Mouse (Mus musculus): ENCODE measurements around the gene Snupn.
"Not testable (repeated sequence)": the region's sequence is repeated elsewhere in the genome, so short reads cannot be mapped to it uniquely, and the experiment has no call there.

The Snupn gene

GRCm38 (mm10) chr9:56950414-56951400 lies at the start of gene Snupn:
Gene Snupn, plus strand, starts transcription at chr9:56950878.
- DNase-seq (ENCODE audit: low read depth, low spot score): peak; percentile 97

GRCm38 (mm10) chr9:56901187-56901586 lies 49.5 kb upstream of the Snupn start:
- no peak for DNase-seq (ENCODE audit: low read depth, low spot score)

GRCm38 (mm10) chr9:56903662-56904061 lies 47.0 kb upstream of the Snupn start:
- DNase-seq (ENCODE audit: low read depth, low spot score): no peak

GRCm38 (mm10) chr9:56907549-56907948 lies 43.1 kb upstream of the Snupn start:
- DNase-seq (ENCODE audit: low read depth, low spot score): no peak

GRCm38 (mm10) chr9:56909991-56910390 lies 40.7 kb upstream of the Snupn start:
- not testable (repeated sequence) for DNase-seq (ENCODE audit: low read depth, low spot score)

GRCm38 (mm10) chr9:56911017-56911416 lies 39.7 kb upstream of the Snupn start:
- no peak for DNase-seq (ENCODE audit: low read depth, low spot score)

- no peak for DNase-seq (ENCODE audit: low read depth, low spot score)
Measured at GRCm38 (mm10) chr9:56913991-56914390, 36.7 kb upstream of the Snupn start.

- DNase-seq (ENCODE audit: low read depth, low spot score): no peak
Measured at GRCm38 (mm10) chr9:56915116-56915515, 35.6 kb upstream of the Snupn start.

GRCm38 (mm10) chr9:56915695-56916410 lies 34.8 kb upstream of the Snupn start:
- DNase-seq (ENCODE audit: low read depth, low spot score): no peak

GRCm38 (mm10) chr9:56917131-56917530 lies 33.5 kb upstream of the Snupn start:
- DNase-seq (ENCODE audit: low read depth, low spot score): no peak

- no peak for DNase-seq (ENCODE audit: low read depth, low spot score)
Measured at GRCm38 (mm10) chr9:56918466-56918865, 32.2 kb upstream of the Snupn start.

GRCm38 (mm10) chr9:56922746-56923145 lies 27.9 kb upstream of the Snupn start:
- no peak for DNase-seq (ENCODE audit: low read depth, low spot score)

- DNase-seq (ENCODE audit: low read depth, low spot score): no peak
Measured at GRCm38 (mm10) chr9:56923841-56924650, 26.6 kb upstream of the Snupn start.

- DNase-seq (ENCODE audit: low read depth, low spot score): peak; percentile 91
Measured at GRCm38 (mm10) chr9:56924651-56925027, 26.0 kb upstream of the Snupn start.

GRCm38 (mm10) chr9:56925291-56926024 lies 25.2 kb upstream of the Snupn start:
- DNase-seq (ENCODE audit: low read depth, low spot score): no peak

- no peak for DNase-seq (ENCODE audit: low read depth, low spot score)
Measured at GRCm38 (mm10) chr9:56926025-56926360, 24.7 kb upstream of the Snupn start.

- no peak for DNase-seq (ENCODE audit: low read depth, low spot score)
Measured at GRCm38 (mm10) chr9:56926387-56926786, 24.3 kb upstream of the Snupn start.

GRCm38 (mm10) chr9:56927191-56928012 lies 23.3 kb upstream of the Snupn start:
- DNase-seq (ENCODE audit: low read depth, low spot score): peak; percentile 58

GRCm38 (mm10) chr9:56928041-56928811 lies 22.5 kb upstream of the Snupn start, which contains the start of gene Snx33:
Gene Snx33, minus strand, starts transcription at chr9:56928371.
- peak; percentile 91 for DNase-seq (ENCODE audit: low read depth, low spot score)
